Comparison of ENCODE assay signal across 10 mouse cellular contexts in the genomic region with DNA sequence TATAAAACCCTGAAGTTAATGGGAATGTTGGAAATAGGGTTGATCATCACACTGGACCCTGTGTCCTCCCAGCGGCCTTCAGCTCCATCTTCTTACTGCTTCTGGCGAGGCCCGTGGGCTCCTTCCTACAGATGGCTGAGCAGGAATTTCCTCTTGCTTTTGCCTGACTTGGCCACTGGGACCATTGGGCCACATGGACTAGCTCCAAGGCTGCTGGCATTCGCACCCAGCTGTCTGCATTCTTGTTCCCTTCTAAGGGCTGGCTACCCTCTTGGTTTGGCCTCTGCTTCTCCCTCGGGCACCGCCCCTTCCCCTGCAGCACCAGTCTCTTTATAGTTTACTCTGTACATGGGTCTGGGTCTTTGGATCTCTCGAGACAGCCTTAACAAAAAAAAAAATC. TPM values are rescaled to one million over a fixed set of nuclear protein-coding genes. Genes with fewer than 3 reads are reported as not detected.
DNase-seq lines count a peak whose midpoint lies in the region; TF ChIP-seq lines count a peak whose summit lies in the region.
"Had no signal": no experiment of that assay in that cellular context is flagged by ENCODE, and none has a peak within 500 bp of the region (broad histone marks: within the 10 kb centered on the region; RNA-seq: fewer than 3 reads in every experiment).

No protein-coding gene starts in this region.

- no peaks in the 10 kb centered on the region for H3K27me3 ChIP-seq in heart, adult 2 months (ENCODE audit: control insufficient read depth, insufficient read depth, low read length)
- H3K27me3 ChIP-seq in heart, embryonic 10.5 days (ENCODE audit: insufficient read depth, poor library complexity, severe bottlenecking) = no peaks in the 10 kb centered on the region
- H3K27me3 ChIP-seq: midbrain, embryonic 12.5 days had no signal

- peak overlapping the region; percentile 23; the same call in 1 of the 2 replicates for H3K27ac ChIP-seq in heart, adult 2 months
- no peak overlapping the region for H3K27ac ChIP-seq in heart, embryonic 10.5 days
- H3K27ac ChIP-seq: midbrain, embryonic 12.5 days had no signal

- H3K9me3 ChIP-seq in heart, embryonic 10.5 days = no peaks in the 10 kb centered on the region
- H3K9me3 ChIP-seq: midbrain, embryonic 12.5 days had no signal

- no peak for TF ChIP-seq CTCF in heart, adult 2 months (IDR thresholded peaks at IDR 0.05)

- WGBS in heart, adult 2 months = 58% methylated on average over 7 of the region's 7 CpGs
- whole genome bisulfite sequencing in heart, embryonic 10.5 days = 85% methylated on average over 7 of the region's 7 CpGs

- TF ChIP-seq POLR2A in heart, adult 2 months (IDR thresholded peaks at IDR 0.05; ENCODE audit: insufficient read depth, low read depth, low read length) = no peak

- peaks cover 2% of the 10 kb centered on the region; the same call in 1 of the 2 replicates for H3K4me1 ChIP-seq in heart, adult 2 months (ENCODE audit: control insufficient read depth, insufficient read depth, low read length)
- 0 out of 2 replicates have a peak, but pooled peaks cover 3% of the 10 kb centered on the region for H3K4me1 ChIP-seq in heart, embryonic 10.5 days
- H3K4me1 ChIP-seq: midbrain, embryonic 12.5 days had no signal

- intact Hi-C loops in heart, adult 2 months (cut with DNase I) = no loop called here
- intact Hi-C loops in left cerebral cortex, postnatal 14 days (cut with DNase I) = no loop called here

- TF ChIP-seq EP300 in heart, adult 2 months (IDR thresholded peaks at IDR 0.05; ENCODE audit: insufficient read depth, low read depth, low read length) = 0 out of 2 replicates have a peak, but pooled peaks have one; percentile 30

- peaks cover 14% of the 10 kb centered on the region for H3K36me3 ChIP-seq in heart, adult 2 months (ENCODE audit: control insufficient read depth, insufficient read depth, low read length)
- H3K36me3 ChIP-seq in heart, embryonic 10.5 days = peaks cover 62% of the 10 kb centered on the region

- no peak overlapping the region for H3K4me3 ChIP-seq in heart, adult 2 months
- no peak overlapping the region for H3K4me3 ChIP-seq in heart, embryonic 10.5 days
- H3K4me3 ChIP-seq: midbrain, embryonic 12.5 days had no signal

- peak in 1 of 2 experiments; percentile 65 for DNase-seq in heart, adult 2 months
- no peak for DNase-seq in heart, embryonic 10.5 days (ENCODE audit: low spot score)
- DNase-seq in urinary bladder, postnatal 14 days (ENCODE audit: low spot score) = peak; percentile 7
- no peak for DNase-seq in urinary bladder, postnatal 4 days (ENCODE audit: low spot score in 2 of 2)
- DNase-seq in heart, adult 9 months (ENCODE audit: low spot score in 2 of 2) = peak; percentile 24 to 61
- DNase-seq in thymus, postnatal 0 days (ENCODE audit: low spot score) = no peak
- DNase-seq in left cerebral cortex, postnatal 14 days (ENCODE audit: low spot score in 2 of 2) = no peak
- no peak for DNase-seq in retina, embryonic 14.5 days (ENCODE audit: low spot score)
- DNase-seq: lung, embryonic 14.5 days had no signal

- no peaks in the 10 kb centered on the region for H3K79me2 ChIP-seq in heart, adult 2 months (replicated peaks; ENCODE audit: control insufficient read depth, insufficient read depth, low read length)

- no peak overlapping the region for H3K9ac ChIP-seq in heart, adult 2 months (ENCODE audit: low read depth, low read length)
- H3K9ac ChIP-seq: lung, embryonic 14.5 days; midbrain, embryonic 12.5 days had no signal

RNA-seq across cellular contexts. Expression of gene Mmd, which starts 26.4 kb away (rescaled TPM):
- 10 to 100 TPM; 25.9 to 35.7 TPM for total RNA-seq in heart, adult 2 months (2021)
- 30.9 and 53.1 TPM in 2 replicates for polyA plus RNA-seq in heart, adult 2 months (2012; rRNA removed)
- 75.3 and 121 TPM in 2 replicates for polyA plus RNA-seq in heart, embryonic 10.5 days (2016; fragmentation: Nextera tagmentation; extraction: Ambion mirVana)
- 18.3 and 19.2 TPM in 2 replicates for polyA plus RNA-seq in thymus, postnatal 0 days (2015; fragmentation: Nextera tagmentation; extraction: Ambion mirVana)
- 100 to 1,000 TPM; 219 to 221 TPM for total RNA-seq in left cerebral cortex, postnatal 14 days (2021)

Comparison
In these comparisons a context has a peak if more than half of its experiments do, and no peak if none do; other contexts are left out.
1. DNase-seq: peak in urinary bladder, postnatal 14 days (single experiment) and heart, adult 9 months (2 of 2); none in heart, embryonic 10.5 days (single experiment), urinary bladder, postnatal 4 days (0 of 2), thymus, postnatal 0 days (single experiment), left cerebral cortex, postnatal 14 days (0 of 2) and retina, embryonic 14.5 days (single experiment).